Comparison of ENCODE assay signal across 8 mouse cellular contexts in the genomic region with DNA sequence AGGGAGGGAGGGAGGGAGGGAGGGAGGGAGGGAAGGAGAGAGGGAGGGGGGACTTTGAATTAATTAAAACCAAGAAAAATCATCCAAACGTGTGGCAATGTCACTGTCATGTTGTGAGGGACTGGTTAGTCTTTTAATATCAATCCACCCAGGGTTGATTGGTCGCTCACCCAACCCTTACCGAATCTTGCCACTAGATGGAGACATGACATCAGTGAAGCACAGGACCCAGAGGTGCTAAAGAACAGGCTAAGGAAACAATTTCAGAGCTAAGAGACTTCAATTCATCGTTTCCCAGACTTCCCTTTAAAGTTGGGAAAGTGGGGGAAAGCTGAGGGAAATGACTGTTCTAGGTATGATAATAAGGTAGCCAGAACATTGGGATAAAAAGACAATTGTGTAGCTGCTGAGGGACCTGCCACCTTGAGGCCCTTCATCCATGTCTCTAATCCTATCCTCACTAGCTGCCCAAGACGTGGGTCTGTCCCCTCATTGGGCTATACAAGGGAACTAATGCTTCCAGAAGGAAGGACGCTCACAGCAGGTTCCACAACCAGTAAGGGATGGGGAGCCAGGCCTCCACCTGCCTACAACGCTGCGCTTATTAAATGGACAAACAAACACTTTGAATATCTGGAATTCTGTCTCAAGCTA.
DNase-seq lines count a peak whose midpoint lies in the region; ATAC-seq and TF ChIP-seq lines count a peak whose summit lies in the region.

No protein-coding gene starts in this region.

- CTCF ChIA-PET in Patski (lab: Charles Lee): interaction anchor here (0.6 to 2.3 kb wide), 47 partner anchors 9 to 1530 kb away, joined by 3 to 14 read pairs (median 4); a partner anchor contains a TSS

- DNase-seq in Patski (ENCODE audit: low read depth, low spot score): no peak
- peak; percentile 36 to 50 for DNase-seq in heart, adult 9 months (ENCODE audit: low spot score in 2 of 2)
- peak; percentile 78 for DNase-seq in kidney, adult 9 months
- DNase-seq in liver, adult 2 months (ENCODE audit: extremely low read depth, low read depth, low spot score): peak; percentile 62
- peak; percentile 80 for DNase-seq in naive thymus-derived CD4-positive, alpha-beta T cell, adult 2 months (ENCODE audit: low read depth)
- peak; percentile 49 for DNase-seq in thymus, postnatal 25 days

- in situ Hi-C loops in Patski (cut with MboI; ENCODE audit: low pct_unique_long_range_greater_than_20kb): loop anchor here (5.0 to 10.0 kb wide), 2 partner anchors 245 to 503 kb away; no protein-coding TSS in a partner anchor

- no peak overlapping the region for H3K9ac ChIP-seq in liver, adult 2 months (ENCODE audit: low read depth, low read length)

- ATAC-seq in CD4-positive, CD25-positive, alpha-beta regulatory T cell, adult 4 months: peak; percentile 79
- peak; percentile 52 for ATAC-seq in Patski
- peak; percentile 74 for ATAC-seq in common myeloid progenitor, adult 5-6 weeks (replicated peaks; ENCODE audit: low read depth, poor library complexity, severe bottlenecking)

- POLR2A ChIA-PET in Patski (lab: Charles Lee): interaction anchor here (0.6 to 1.0 kb wide), 3 partner anchors 8 to 300 kb away, joined by 3 read pairs; no protein-coding TSS in a partner anchor

- H3K79me2 ChIP-seq in liver, adult 2 months (ENCODE audit: control insufficient read depth, insufficient read depth, low read length): no peaks in the 10 kb centered on the region

- no peak for TF ChIP-seq POLR2A in liver, adult 2 months (IDR thresholded peaks at IDR 0.05; ENCODE audit: extremely low read depth, insufficient read depth, low read length)

- WGBS in liver, adult 2 months: 42% methylated on average over 8 of the region's 8 CpGs

- H3K36me3 ChIP-seq in liver, adult 2 months (ENCODE audit: control insufficient read depth, insufficient read depth, low read length): no peaks in the 10 kb centered on the region

- H3K4me3 ChIP-seq in liver, adult 2 months (ENCODE audit: insufficient read depth, low read depth, low read length): no peak overlapping the region

- peak; percentile 91 for TF ChIP-seq CTCF in Patski (IDR thresholded peaks at IDR 0.05)
- TF ChIP-seq CTCF in liver, adult 2 months (IDR thresholded peaks at IDR 0.05; ENCODE audit: low read depth, low read length): peak; percentile 62

- no peak overlapping the region for H3K27ac ChIP-seq in liver, adult 2 months (replicated peaks; ENCODE audit: insufficient read depth, low read depth, low read length)

- H3K27me3 ChIP-seq in Patski: no peaks in the 10 kb centered on the region
- no peaks in the 10 kb centered on the region for H3K27me3 ChIP-seq in liver, adult 2 months (ENCODE audit: control insufficient read depth, insufficient read depth, low read length)

- H3K4me1 ChIP-seq in liver, adult 2 months (ENCODE audit: control insufficient read depth, insufficient read depth, low read length): peaks cover 11% of the 10 kb centered on the region; the same call in 1 of the 2 replicates
